Mouse (Mus musculus) ES-CJ7 (cell line): ENCODE data around the gene Smim24.
A peak's percentile ranks its signal among the peaks of the same experiment; 100 is the strongest.

Source experiments
- DNase-seq: peaks from one replicate; pipeline ENCODE4 v3.0.0; 2011; ENCODE audit warnings: low read depth, low spot score

Gene Smim24

GRCm38 (mm10) chr10:81389801-81390677, 2.8 kb upstream of the Smim24 start:
- peak; percentile 57 for DNase-seq

- DNase-seq: no peak
Measured at GRCm38 (mm10) chr10:81390678-81390965, 2.2 kb upstream of the Smim24 start.

- DNase-seq: no peak
Measured at GRCm38 (mm10) chr10:81392270-81392669, 581 bp upstream of the Smim24 start.

- no peak for DNase-seq
Measured at GRCm38 (mm10) chr10:81393456-81394063, 709 bp downstream of the Smim24 start.

- peak; percentile 80 for DNase-seq
Measured at GRCm38 (mm10) chr10:81395127-81395526, 2.3 kb downstream of the Smim24 start.

- DNase-seq: no peak
Measured at GRCm38 (mm10) chr10:81395865-81396264, 3.0 kb downstream of the Smim24 start.

GRCm38 (mm10) chr10:81396749-81397148, 3.9 kb downstream of the Smim24 start:
- no peak for DNase-seq

- no peak for DNase-seq
Measured at GRCm38 (mm10) chr10:81399296-81399695, 6.4 kb downstream of the Smim24 start.

- no peak for DNase-seq
Measured at GRCm38 (mm10) chr10:81399798-81400308, 7.0 kb downstream of the Smim24 start.

GRCm38 (mm10) chr10:81400371-81401204, 7.7 kb downstream of the Smim24 start:
- DNase-seq: no peak

- DNase-seq: peak; percentile 86
Measured at GRCm38 (mm10) chr10:81401205-81401520, 8.3 kb downstream of the Smim24 start.

- peak; percentile 98 for DNase-seq
Measured at GRCm38 (mm10) chr10:81401521-81402226, 8.8 kb downstream of the Smim24 start.

- DNase-seq: peak; percentile 59
Measured at GRCm38 (mm10) chr10:81402227-81402765, 9.4 kb downstream of the Smim24 start.

GRCm38 (mm10) chr10:81403511-81403910, 10.7 kb downstream of the Smim24 start:
- no peak for DNase-seq

- DNase-seq: peak; percentile 96
Measured at GRCm38 (mm10) chr10:81404082-81404481, 11.2 kb downstream of the Smim24 start.

GRCm38 (mm10) chr10:81404720-81405119, 11.9 kb downstream of the Smim24 start:
- DNase-seq: no peak

- peak; percentile 75 for DNase-seq
Measured at GRCm38 (mm10) chr10:81405588-81406201, 12.8 kb downstream of the Smim24 start.

- no peak for DNase-seq
Measured at GRCm38 (mm10) chr10:81406504-81407440, 13.9 kb downstream of the Smim24 start.

GRCm38 (mm10) chr10:81407539-81408423, 14.9 kb downstream of the Smim24 start:
- peak; percentile 69 for DNase-seq
